Mouse (Mus musculus) liver, adult 2 months (tissue): ENCODE results near the gene Acvr1. TPM values are rescaled to one million over a fixed set of nuclear protein-coding genes. Genes with fewer than 3 reads are reported as not detected.
A peak's percentile ranks its signal among the peaks of the same experiment; 100 is the strongest.

Source experiments
- DNase-seq: peaks from one replicate; pipeline ENCODE4 v3.0.0-alpha.2; 2011; ENCODE audit warnings: low read depth, low spot score; ENCODE audit errors: extremely low read depth
- H3K27ac ChIP-seq: fragments of 200-500 bp; replicated peaks from 2 replicates; pipeline ENCODE4 v1.5.1; 2012; ENCODE audit warnings: low read depth, mild to moderate bottlenecking, control low read depth, inconsistent platforms, low read length; ENCODE audit not compliant: insufficient read depth
- H3K27me3 ChIP-seq: fragments of 200-500 bp; 2 replicates; pipeline ENCODE4 v1.6.1; 2012; ENCODE audit warnings: mild to moderate bottlenecking, moderate library complexity, low read length, inconsistent platforms; ENCODE audit not compliant: control insufficient read depth, insufficient read depth
- H3K36me3 ChIP-seq: fragments of 200-500 bp; 2 replicates; pipeline ENCODE4 v1.6.1; 2012; ENCODE audit warnings: low read length, inconsistent platforms; ENCODE audit not compliant: control insufficient read depth, insufficient read depth
- H3K4me1 ChIP-seq: fragments of 200-500 bp; 2 replicates; pipeline ENCODE4 v1.6.1; 2011; ENCODE audit warnings: low read length; ENCODE audit not compliant: control insufficient read depth, insufficient read depth
- H3K4me3 ChIP-seq: fragments of 200-500 bp; 2 replicates; pipeline ENCODE4 v1.5.1; 2011; ENCODE audit warnings: low read depth, mild to moderate bottlenecking, control low read depth, low read length, moderate library complexity; ENCODE audit not compliant: insufficient read depth
- H3K79me2 ChIP-seq: fragments of 200-500 bp; 2 replicates; pipeline ENCODE4 v1.6.1; 2012; ENCODE audit warnings: inconsistent platforms, mild to moderate bottlenecking, low read length, moderate library complexity; ENCODE audit not compliant: control insufficient read depth, insufficient read depth
- H3K9ac ChIP-seq: fragments of 200-500 bp; 2 replicates; pipeline ENCODE4 v1.6.1; 2012; ENCODE audit warnings: low read depth, mild to moderate bottlenecking, control low read depth, inconsistent platforms, low read length
- CTCF ChIP-seq: fragments of 200-500 bp; IDR thresholded peaks from 2 replicates; pipeline ENCODE4 v1.5.1; 2011; ENCODE audit warnings: low read depth, low read length, control low read depth
- POLR2A ChIP-seq: fragments of 200-500 bp; IDR thresholded peaks from 2 replicates; pipeline ENCODE4 v1.6.1; 2011; ENCODE audit warnings: low read length, control low read depth; ENCODE audit not compliant: insufficient read depth; ENCODE audit errors: extremely low read depth
- WGBS: fragments of 180-500 bp; shearing (Covaris S2); methylation state at CpG from one replicate; pipeline ENCODE4 v1.1.7; 2018; 5-methylcytosine and 5-hydroxymethylcytosine counted together
- polyA plus RNA-seq: library from polyadenylated mRNA; depleted of rRNA; stranded (reverse); fragments of >200 nt; gene quantifications from 2 replicates; pipeline ENCODE4 v1.2.3, GENCODE M21; 2012
- total RNA-seq: library from RNA; depleted of rRNA; stranded (reverse); fragments of >200 nt; gene quantifications from 2 replicates; pipeline ENCODE4 v1.2.3, GENCODE M21; 2014

The Acvr1 gene
- total and polyA plus RNA-seq, 2 experiments = 5.7 to 8.4 TPM

DNA sequence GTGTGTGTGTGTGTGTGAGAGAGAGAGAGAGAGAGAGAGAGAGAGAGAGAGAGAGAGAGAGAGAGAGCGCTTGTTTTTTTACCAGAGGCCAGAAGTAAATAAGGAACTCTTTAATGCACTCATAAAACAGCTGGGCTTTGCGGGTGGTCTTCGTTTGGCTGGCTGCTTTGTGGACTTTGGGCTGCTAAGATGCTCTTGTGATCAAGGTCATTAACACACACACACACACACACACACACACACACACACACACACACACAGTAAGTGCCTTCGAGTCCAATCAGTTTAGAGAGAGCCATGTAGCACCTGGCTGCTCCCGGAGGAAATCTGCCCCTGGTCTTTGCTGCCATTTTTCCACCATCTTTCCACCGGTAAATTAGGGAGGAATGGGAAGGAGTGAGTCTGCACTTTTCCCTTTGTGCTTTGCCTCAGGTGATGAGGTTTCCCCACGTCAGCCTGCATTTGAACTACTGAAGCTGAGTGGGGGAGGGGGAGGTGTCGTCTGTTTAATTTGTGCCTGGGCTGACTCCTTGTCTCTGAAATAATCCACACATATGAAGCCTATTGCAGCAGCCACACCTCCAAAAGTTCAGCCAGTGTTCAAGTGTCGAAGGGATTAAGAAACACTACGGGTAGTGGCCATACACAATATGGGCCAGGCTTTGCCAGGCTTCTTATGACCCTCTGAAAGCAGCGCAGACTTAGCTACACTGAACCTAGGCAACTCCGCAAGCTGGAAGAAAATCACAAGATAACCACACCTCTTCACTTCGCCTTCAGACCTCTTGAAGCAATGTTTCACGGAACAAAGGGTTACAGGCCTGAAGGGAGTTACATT lies 80.3 kb downstream of the Acvr1 start:
- no peak overlapping the region for H3K4me3 ChIP-seq
- WGBS = 74% methylated on average over 14 of the region's 14 CpGs
- no peaks in the 10 kb centered on the region for H3K36me3 ChIP-seq
- H3K27me3 ChIP-seq = no peaks in the 10 kb centered on the region
- H3K4me1 ChIP-seq = peaks cover 8% of the 10 kb centered on the region
- no peak overlapping the region for H3K9ac ChIP-seq
- TF ChIP-seq CTCF (no peak), POLR2A (no peak)
- no peak overlapping the region for H3K27ac ChIP-seq
- H3K79me2 ChIP-seq = peaks cover 29% of the 10 kb centered on the region; the same call in 1 of the 2 replicates
- no peak for DNase-seq

DNA sequence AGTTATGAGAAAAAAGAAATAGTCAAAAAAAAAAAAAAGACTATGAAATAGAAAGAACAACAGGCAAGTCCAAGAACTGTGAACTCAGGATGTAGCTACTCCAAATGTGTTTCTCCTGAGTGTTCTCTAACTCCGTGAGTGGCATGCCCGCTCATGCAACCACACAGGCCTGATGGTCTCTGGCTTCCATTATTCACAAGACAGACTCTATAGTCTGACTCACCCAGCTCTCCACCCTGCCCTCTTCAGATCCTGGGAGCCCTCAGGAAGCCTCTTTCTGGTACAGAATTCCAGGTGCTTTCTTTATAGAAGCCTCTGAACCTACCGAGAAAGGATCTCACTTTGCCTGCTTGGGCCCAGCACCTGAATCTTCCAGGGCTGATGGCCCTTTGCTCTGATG lies 81.3 kb downstream of the Acvr1 start:
- Histone ChIP-seq H3K36me3 (no peaks in the 10 kb centered on the region), H3K4me1 (peaks cover 8% of the 10 kb centered on the region), H3K27ac (no peak overlapping the region), H3K27me3 (no peaks in the 10 kb centered on the region), H3K79me2 (peaks cover 23% of the 10 kb centered on the region; the same call in 1 of the 2 replicates), H3K4me3 (no peak overlapping the region), H3K9ac (no peak overlapping the region)
- TF ChIP-seq POLR2A = no peak
- no peak for TF ChIP-seq CTCF
- WGBS = 81% methylated on average over 3 of the region's 3 CpGs
- DNase-seq = no peak

DNA sequence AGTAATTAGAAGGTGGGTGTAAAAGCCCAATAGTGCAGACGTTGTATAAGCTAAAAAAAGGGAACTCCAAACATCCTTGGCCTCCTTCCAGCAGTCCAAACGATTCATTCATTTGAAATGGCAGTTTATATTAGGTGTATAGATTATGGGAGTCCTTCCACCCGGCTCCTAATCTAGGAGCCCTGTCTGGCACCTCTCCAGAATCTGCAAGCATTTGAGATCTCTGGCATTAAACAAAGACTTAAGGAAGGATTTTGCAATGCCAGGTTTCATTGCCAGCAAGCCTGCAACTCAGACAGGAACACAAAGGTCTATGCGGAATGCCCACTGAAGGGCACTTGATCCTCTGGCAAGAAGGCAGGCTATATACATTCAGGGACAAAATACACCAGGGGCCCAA lies 81.8 kb downstream of the Acvr1 start:
- no peak for TF ChIP-seq CTCF
- TF ChIP-seq POLR2A = no peak
- WGBS = 14% methylated on average over 4 of the region's 4 CpGs
- H3K27ac ChIP-seq = no peak overlapping the region

GRCm38 (mm10) chr2:58484284-58484965 lies 82.5 kb downstream of the Acvr1 start:
- Histone ChIP-seq H3K9ac (no peak overlapping the region), H3K27me3 (no peaks in the 10 kb centered on the region), H3K27ac (no peak overlapping the region), H3K4me1 (peaks cover 4% of the 10 kb centered on the region; the same call in 1 of the 2 replicates), H3K36me3 (no peaks in the 10 kb centered on the region), H3K79me2 (peaks cover 20% of the 10 kb centered on the region; the same call in 1 of the 2 replicates), H3K4me3 (no peak overlapping the region)
- no peak for TF ChIP-seq CTCF
- no peak for TF ChIP-seq POLR2A
- DNase-seq = no peak
- WGBS = 59% methylated on average over 7 of the region's 7 CpGs

More for the DNA sequence above, 81.8 kb downstream of the Acvr1 start:
- peaks cover 22% of the 10 kb centered on the region; the same call in 1 of the 2 replicates for H3K79me2 ChIP-seq
- peaks cover 8% of the 10 kb centered on the region for H3K4me1 ChIP-seq
- no peak overlapping the region for H3K4me3 ChIP-seq
- no peaks in the 10 kb centered on the region for H3K36me3 ChIP-seq
- H3K27me3 ChIP-seq = no peaks in the 10 kb centered on the region
- peak; percentile 43 for DNase-seq
- H3K9ac ChIP-seq = no peak overlapping the region

DNA sequence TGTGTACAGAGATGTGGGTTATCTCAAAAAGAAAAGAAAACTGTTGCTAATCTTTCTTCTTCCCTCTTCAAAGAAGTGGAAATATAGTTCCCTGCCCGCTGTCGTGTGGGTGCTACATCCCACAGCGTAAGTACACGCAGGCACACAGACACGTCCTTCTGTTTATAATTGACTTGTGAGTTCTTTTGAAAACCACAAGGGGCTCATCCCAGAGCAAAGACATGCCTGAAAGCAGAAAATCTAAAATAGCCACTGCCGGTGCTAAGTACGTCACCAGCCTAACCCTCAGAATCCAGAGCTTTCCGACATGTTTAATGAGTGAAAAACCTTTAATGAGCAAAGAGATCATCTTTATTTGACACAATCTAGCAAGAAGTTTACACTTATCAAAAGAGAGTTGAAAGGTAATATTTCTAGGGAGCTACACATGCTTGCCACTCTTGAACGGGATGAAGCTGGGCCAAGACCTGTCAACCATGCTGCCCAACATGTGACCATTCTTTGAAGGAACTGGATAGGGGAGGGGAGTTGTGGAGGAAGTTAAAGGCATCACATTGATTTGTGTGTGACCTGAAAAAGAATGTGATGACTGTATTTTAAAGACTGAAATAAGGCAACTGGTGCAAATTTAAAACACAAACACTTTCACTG lies 85.4 kb downstream of the Acvr1 start:
- H3K79me2 ChIP-seq = peaks cover 14% of the 10 kb centered on the region; the same call in 1 of the 2 replicates
- H3K9ac ChIP-seq = no peak overlapping the region
- 84% methylated on average over 9 of the region's 9 CpGs for WGBS
- H3K27me3 ChIP-seq = no peaks in the 10 kb centered on the region
- no peak for DNase-seq
- no peaks in the 10 kb centered on the region; the same call in 1 of the 2 replicates for H3K4me1 ChIP-seq
- no peak overlapping the region for H3K27ac ChIP-seq
- peaks cover 3% of the 10 kb centered on the region; the same call in 1 of the 2 replicates for H3K36me3 ChIP-seq
- H3K4me3 ChIP-seq = no peak overlapping the region
- TF ChIP-seq POLR2A (no peak), CTCF (no peak)
